Mouse (Mus musculus): ENCODE measurements at regions not wholly inside any gene's neighbourhood (a gene's known extent, or its start where the extent isn't known, plus 50 kb on each side); places are given as distances from the start of the nearest gene placed in this dataset.

DNA sequence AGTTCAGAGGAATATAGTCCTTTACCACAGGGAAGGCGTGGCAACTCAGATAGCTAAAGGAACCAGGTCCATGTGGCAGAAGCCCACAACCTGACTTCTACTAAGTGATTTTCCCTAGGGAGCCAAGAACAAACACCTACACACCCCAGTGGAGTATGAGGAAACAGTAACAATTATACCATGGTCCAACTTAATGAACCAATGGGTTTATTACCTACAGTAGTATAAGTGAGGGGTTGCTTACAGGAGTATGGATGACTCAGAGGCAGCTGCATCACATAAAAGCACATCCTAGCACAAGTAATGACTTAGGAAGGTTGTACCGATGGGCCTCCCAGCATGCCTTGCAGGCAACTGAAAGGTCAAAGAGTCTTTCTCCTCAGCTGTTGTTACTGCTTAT, 98.7 kb upstream of the Cul1 start:
- 97% methylated on average over 2 of the region's 2 CpGs for WGBS
- Histone ChIP-seq H3K4me1 (ENCODE audit: control insufficient read depth, insufficient read depth, low read length) (no peaks in the 10 kb centered on the region), H3K4me3 (replicated peaks; ENCODE audit: extremely low read depth, low read depth, low read length) (no peak overlapping the region)
- no peak for DNase-seq
- no peak for TF ChIP-seq POLR2A (IDR thresholded peaks at IDR 0.05; ENCODE audit: borderline replicate concordance, extremely low read depth, low read depth, low read length)
- TF ChIP-seq CTCF (IDR thresholded peaks at IDR 0.05; ENCODE audit: insufficient read depth, low read length) = no peak

GRCm38 (mm10) chr6:47355500-47355899, 97.7 kb upstream of the Cul1 start:
- Histone ChIP-seq H3K4me1 (ENCODE audit: control insufficient read depth, insufficient read depth, low read length) (no peaks in the 10 kb centered on the region), H3K4me3 (replicated peaks; ENCODE audit: extremely low read depth, low read depth, low read length) (no peak overlapping the region)
- no peak for DNase-seq
- TF ChIP-seq CTCF (IDR thresholded peaks at IDR 0.05; ENCODE audit: insufficient read depth, low read length) = no peak
- TF ChIP-seq POLR2A (IDR thresholded peaks at IDR 0.05; ENCODE audit: borderline replicate concordance, extremely low read depth, low read depth, low read length) = no peak
- 72% methylated on average over 7 of the region's 7 CpGs for WGBS

- DNase-seq = no peak
- WGBS = 84% methylated on average over 7 of the region's 7 CpGs
- TF ChIP-seq POLR2A (IDR thresholded peaks at IDR 0.05; ENCODE audit: borderline replicate concordance, extremely low read depth, low read depth, low read length) = no peak
- TF ChIP-seq CTCF (IDR thresholded peaks at IDR 0.05; ENCODE audit: insufficient read depth, low read length) = no peak
- Histone ChIP-seq H3K4me3 (replicated peaks; ENCODE audit: extremely low read depth, low read depth, low read length) (no peak overlapping the region), H3K4me1 (ENCODE audit: control insufficient read depth, insufficient read depth, low read length) (no peaks in the 10 kb centered on the region)
Measured at GRCm38 (mm10) chr6:47356500-47356899, 96.7 kb upstream of the Cul1 start.

- Histone ChIP-seq H3K4me3 (replicated peaks; ENCODE audit: extremely low read depth, low read depth, low read length) (no peak overlapping the region), H3K4me1 (ENCODE audit: control insufficient read depth, insufficient read depth, low read length) (no peaks in the 10 kb centered on the region)
- 35% methylated on average over 2 of the region's 2 CpGs for WGBS
- TF ChIP-seq CTCF (IDR thresholded peaks at IDR 0.05; ENCODE audit: insufficient read depth, low read length) (no peak), POLR2A (IDR thresholded peaks at IDR 0.05; ENCODE audit: borderline replicate concordance, extremely low read depth, low read depth, low read length) (no peak)
- DNase-seq = peak; percentile 25
Measured at GRCm38 (mm10) chr6:47358686-47359085, 94.5 kb upstream of the Cul1 start.

DNA sequence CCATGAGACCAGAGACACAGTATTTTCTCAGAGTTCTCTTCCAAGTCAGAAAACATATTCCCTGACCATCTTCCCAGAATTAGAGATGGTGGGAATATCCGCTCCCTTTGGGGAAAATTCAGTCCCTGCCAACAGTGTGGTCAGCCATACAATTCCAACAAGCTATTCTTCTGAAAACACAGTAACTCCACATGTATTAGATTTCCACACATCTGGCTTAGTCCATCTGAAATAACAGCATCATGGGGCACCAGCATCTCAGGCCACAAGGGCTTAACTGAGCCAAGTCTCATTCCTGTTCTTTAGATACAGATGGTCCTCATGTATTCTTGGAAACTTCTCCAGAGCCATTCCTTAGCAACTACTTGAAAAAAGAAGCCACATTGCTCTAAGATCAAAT, 89.2 kb upstream of the Cul1 start:
- H3K4me1 ChIP-seq (ENCODE audit: control insufficient read depth, insufficient read depth, low read length) = no peaks in the 10 kb centered on the region
- no peak overlapping the region for H3K4me3 ChIP-seq (replicated peaks; ENCODE audit: extremely low read depth, low read depth, low read length)
- 95% methylated on average over 1 of the region's 1 CpGs for WGBS
- DNase-seq = no peak
- TF ChIP-seq POLR2A (IDR thresholded peaks at IDR 0.05; ENCODE audit: borderline replicate concordance, extremely low read depth, low read depth, low read length) (no peak), CTCF (IDR thresholded peaks at IDR 0.05; ENCODE audit: insufficient read depth, low read length) (no peak)

GRCm38 (mm10) chr6:47364556-47364955, 88.6 kb upstream of the Cul1 start:
- Histone ChIP-seq H3K4me3 (replicated peaks; ENCODE audit: extremely low read depth, low read depth, low read length) (no peak overlapping the region), H3K4me1 (ENCODE audit: control insufficient read depth, insufficient read depth, low read length) (no peaks in the 10 kb centered on the region)
- TF ChIP-seq POLR2A (IDR thresholded peaks at IDR 0.05; ENCODE audit: borderline replicate concordance, extremely low read depth, low read depth, low read length) (no peak), CTCF (IDR thresholded peaks at IDR 0.05; ENCODE audit: insufficient read depth, low read length) (no peak)
- 76% methylated on average over 2 of the region's 2 CpGs for WGBS
- DNase-seq = no peak

- WGBS = 60% methylated on average over 5 of the region's 5 CpGs
- DNase-seq = no peak
- no peak for TF ChIP-seq POLR2A (IDR thresholded peaks at IDR 0.05; ENCODE audit: borderline replicate concordance, extremely low read depth, low read depth, low read length)
- no peak for TF ChIP-seq CTCF (IDR thresholded peaks at IDR 0.05; ENCODE audit: insufficient read depth, low read length)
- Histone ChIP-seq H3K4me1 (ENCODE audit: control insufficient read depth, insufficient read depth, low read length) (no peaks in the 10 kb centered on the region), H3K4me3 (replicated peaks; ENCODE audit: extremely low read depth, low read depth, low read length) (no peak overlapping the region)
Measured at GRCm38 (mm10) chr6:47365651-47366645, 87.2 kb upstream of the Cul1 start.

DNA sequence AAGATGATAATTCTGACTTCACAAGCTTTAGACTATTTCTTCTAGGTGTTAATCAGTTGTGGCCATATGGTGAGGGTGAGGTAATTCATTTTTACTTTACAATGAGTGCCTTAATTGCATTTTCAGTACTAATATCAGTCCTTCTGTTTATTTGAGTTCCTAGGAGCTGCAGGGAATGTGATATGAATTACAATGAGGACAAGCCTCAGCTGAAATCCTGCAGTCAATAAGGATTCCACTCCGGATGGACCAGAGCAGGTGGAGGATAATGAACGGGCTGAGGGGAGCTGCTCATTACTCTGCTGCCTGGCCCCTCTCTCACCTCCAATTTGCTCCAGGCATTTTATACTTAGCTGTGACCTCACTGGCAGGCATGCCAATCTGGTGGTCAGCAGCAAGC, 85.7 kb upstream of the Cul1 start:
- WGBS = 66% methylated on average over 2 of the region's 2 CpGs
- no peak for DNase-seq
- TF ChIP-seq CTCF (IDR thresholded peaks at IDR 0.05; ENCODE audit: insufficient read depth, low read length) (no peak), POLR2A (IDR thresholded peaks at IDR 0.05; ENCODE audit: borderline replicate concordance, extremely low read depth, low read depth, low read length) (no peak)
- Histone ChIP-seq H3K4me3 (replicated peaks; ENCODE audit: extremely low read depth, low read depth, low read length) (no peak overlapping the region), H3K4me1 (ENCODE audit: control insufficient read depth, insufficient read depth, low read length) (no peaks in the 10 kb centered on the region)

DNA sequence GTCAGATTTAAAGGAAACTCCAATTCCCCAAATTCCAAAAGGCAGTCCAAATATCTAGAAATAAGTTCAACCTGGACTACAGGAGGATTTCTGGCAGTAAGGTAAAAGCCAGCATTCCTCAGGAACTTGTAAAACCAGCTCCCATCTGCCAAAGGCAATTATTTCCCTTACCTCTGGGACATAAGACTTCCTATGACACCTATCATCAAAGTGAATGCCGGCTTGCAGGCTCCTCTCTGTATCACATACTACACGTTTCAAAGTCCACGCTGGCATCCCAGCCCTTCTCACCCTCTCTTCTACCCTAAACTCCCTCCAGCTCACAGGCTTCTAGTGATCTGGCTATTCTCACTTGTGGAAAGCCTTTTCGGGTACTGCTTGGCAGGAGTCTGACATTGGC, 77.5 kb upstream of the Cul1 start:
- TF ChIP-seq CTCF (IDR thresholded peaks at IDR 0.05; ENCODE audit: insufficient read depth, low read length) (no peak), POLR2A (IDR thresholded peaks at IDR 0.05; ENCODE audit: borderline replicate concordance, extremely low read depth, low read depth, low read length) (no peak)
- H3K4me1 ChIP-seq (ENCODE audit: control insufficient read depth, insufficient read depth, low read length) = no peaks in the 10 kb centered on the region
- WGBS = 38% methylated on average over 4 of the region's 4 CpGs
- no peak for DNase-seq
- no peak overlapping the region for H3K4me3 ChIP-seq (replicated peaks; ENCODE audit: extremely low read depth, low read depth, low read length)

- H3K4me3 ChIP-seq (replicated peaks; ENCODE audit: extremely low read depth, low read depth, low read length) = no peak overlapping the region
- WGBS = 69% methylated on average over 2 of the region's 2 CpGs
- no peak for TF ChIP-seq CTCF (IDR thresholded peaks at IDR 0.05; ENCODE audit: insufficient read depth, low read length)
- no peak for TF ChIP-seq POLR2A (IDR thresholded peaks at IDR 0.05; ENCODE audit: borderline replicate concordance, extremely low read depth, low read depth, low read length)
- no peak for DNase-seq
- no peaks in the 10 kb centered on the region for H3K4me1 ChIP-seq (ENCODE audit: control insufficient read depth, insufficient read depth, low read length)
Measured at GRCm38 (mm10) chr6:47381451-47381850, 71.7 kb upstream of the Cul1 start.
